Mouse (Mus musculus): ENCODE results near the gene Src.

GRCm38 (mm10) chr2:157478651-157479050 lies 60.4 kb downstream of the Src start:
- no peak for TF ChIP-seq CTCF (conservative IDR thresholded peaks at IDR 0.05; ENCODE audit: insufficient read depth, insufficient read length, low read depth, low read length)
- no peak for TF ChIP-seq POLR2A (IDR thresholded peaks at IDR 0.05; ENCODE audit: low read depth, low read length)

Measured in kidney, adult 2 months (tissue).